Mouse (Mus musculus) ES-Bruce4 (cell line): Measurements from ENCODE around the gene Pgap3. TPM values are rescaled to one million over a fixed set of nuclear protein-coding genes. Genes with fewer than 3 reads are reported as not detected.

Experiments used
- H3K27ac ChIP-seq: 2 replicates; pipeline ENCODE4 v1.5.1; 2012; ENCODE audit warnings: low read length, inconsistent platforms; ENCODE audit not compliant: insufficient read depth
- H3K27me3 ChIP-seq: 2 replicates; pipeline ENCODE4 v1.6.1; 2012; ENCODE audit warnings: mild to moderate bottlenecking, low read length, inconsistent platforms; ENCODE audit not compliant: control insufficient read depth, poor library complexity, insufficient read depth, severe bottlenecking
- H3K36me3 ChIP-seq: 2 replicates; pipeline ENCODE4 v1.6.1; 2012; ENCODE audit warnings: inconsistent platforms, mild to moderate bottlenecking, low read length, moderate library complexity; ENCODE audit not compliant: control insufficient read depth, poor library complexity, insufficient read depth, severe bottlenecking
- H3K4me1 ChIP-seq: one replicate; pipeline ENCODE4 v1.8.1; 2011; ENCODE audit warnings: low read length; ENCODE audit not compliant: control insufficient read depth, insufficient read depth
- H3K4me3 ChIP-seq: 2 replicates; pipeline ENCODE4 v1.5.1; 2011; ENCODE audit warnings: low read depth, mild to moderate bottlenecking, low read length
- H3K9ac ChIP-seq: 2 replicates; pipeline ENCODE4 v1.6.1; 2012; ENCODE audit warnings: low read depth, mild to moderate bottlenecking, inconsistent platforms; ENCODE audit not compliant: poor library complexity, severe bottlenecking
- H3K9me3 ChIP-seq: replicated peaks from 2 replicates; pipeline ENCODE4 v1.6.1; 2012; ENCODE audit warnings: mild to moderate bottlenecking, low read length, inconsistent platforms; ENCODE audit not compliant: control insufficient read depth, poor library complexity, insufficient read depth, severe bottlenecking
- CTCF ChIP-seq: IDR thresholded peaks from one replicate; pipeline ENCODE4 v1.8.1; 2011; ENCODE audit warnings: low read depth, low read length
- EP300 ChIP-seq: IDR thresholded peaks from 2 replicates; pipeline ENCODE4 v1.6.1; 2011; ENCODE audit warnings: low read depth, low read length; ENCODE audit not compliant: insufficient read depth
- POLR2A ChIP-seq: IDR thresholded peaks from one replicate; pipeline ENCODE4 v1.8.1; 2011; ENCODE audit warnings: low read length; ENCODE audit not compliant: insufficient read depth
- polyA plus RNA-seq: library from polyadenylated mRNA; stranded (reverse); fragments of >200 nt; gene quantifications from 2 replicates; pipeline ENCODE4 v1.2.4, GENCODE M21; 2011; ENCODE audit warnings: low read depth; ENCODE audit not compliant: missing spikeins, insufficient read depth, insufficient read length

Pgap3 gene
- 4.5 and 5.0 TPM in 2 replicates for polyA plus RNA-seq

DNA sequence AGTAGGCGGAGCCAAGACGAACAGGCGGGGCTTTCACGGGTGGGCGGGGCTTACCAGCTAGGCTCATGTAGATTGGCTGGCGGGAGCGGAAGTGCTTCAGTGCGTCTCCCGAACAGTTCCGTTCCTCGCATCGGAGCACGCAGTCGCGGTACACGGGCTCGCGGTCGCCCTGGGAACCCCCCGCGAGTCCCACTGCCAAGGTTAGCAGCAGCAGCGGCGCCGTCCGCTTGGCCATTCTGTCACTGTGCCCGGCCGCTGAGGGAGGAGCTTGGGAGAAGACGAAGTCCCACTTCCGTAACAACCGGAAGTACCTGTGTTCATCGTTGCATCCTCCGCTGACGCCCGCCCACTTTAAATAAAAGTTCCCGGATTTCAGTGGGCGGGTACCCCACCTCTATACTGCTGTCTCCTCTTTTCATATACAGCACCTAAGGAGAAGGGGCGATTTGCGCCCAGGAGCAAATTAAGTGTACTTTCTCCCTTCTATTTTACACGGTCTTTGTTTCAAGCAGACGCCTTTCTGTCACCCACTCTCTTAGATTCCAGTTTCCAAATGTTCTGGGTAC lies at the start of gene Pgap3:
TSS of gene Pgap3 (minus strand) at position 330 of the 566 bp plus-strand sequence.
- Histone ChIP-seq H3K9ac (peak within 1 kb of the TSS; percentile 64), H3K36me3 (no peaks in the 10 kb centered on the region), H3K9me3 (no peaks in the 10 kb centered on the region), H3K4me3 (peak within 1 kb of the TSS; percentile 68), H3K27me3 (no peaks in the 10 kb centered on the region), H3K4me1 (no peaks in the 10 kb centered on the region), H3K27ac (peak within 1 kb of the TSS; percentile 59)
- TF ChIP-seq POLR2A (no peak), CTCF (no peak), EP300 (no peak)

DNA sequence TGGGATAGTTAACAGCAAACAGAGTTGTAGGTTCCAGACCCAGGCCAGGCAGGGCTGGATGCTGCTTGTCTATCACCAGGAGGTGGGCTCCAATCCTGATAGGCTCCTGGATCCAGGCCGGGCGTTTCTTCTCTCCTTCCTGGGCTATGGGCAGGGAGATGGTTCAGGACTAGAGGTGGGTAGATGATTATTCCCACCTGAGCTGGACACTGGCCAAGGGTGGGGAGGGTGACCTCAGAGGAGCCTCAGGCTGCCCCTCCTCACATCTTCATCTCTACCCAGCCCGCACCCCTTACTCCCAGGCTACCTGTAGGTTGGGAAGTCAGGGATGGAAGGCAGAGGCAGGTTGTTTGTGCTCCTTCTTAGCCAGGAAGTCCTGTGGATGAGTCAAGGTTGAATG lies 49.1 kb upstream of the Pgap3 start:
- Histone ChIP-seq H3K9ac (no peak overlapping the region), H3K27me3 (no peaks in the 10 kb centered on the region), H3K4me3 (peak overlapping the region; percentile 10; the same call in 1 of the 2 replicates)

GRCm38 (mm10) chr11:98448191-98448790 lies 48.0 kb upstream of the Pgap3 start:
- peak overlapping the region; percentile 84 for H3K27ac ChIP-seq
- no peaks in the 10 kb centered on the region for H3K9me3 ChIP-seq
- no peaks in the 10 kb centered on the region for H3K27me3 ChIP-seq
- 0 out of 2 replicates have a peak, but pooled peaks have one; percentile 26 for TF ChIP-seq EP300
- TF ChIP-seq POLR2A: no peak
- peaks cover 20% of the 10 kb centered on the region for H3K36me3 ChIP-seq
- H3K4me1 ChIP-seq: peaks cover 8% of the 10 kb centered on the region
- H3K9ac ChIP-seq: peak overlapping the region; percentile 89
- peak overlapping the region; percentile 79 for H3K4me3 ChIP-seq

More for the DNA sequence above, 49.1 kb upstream of the Pgap3 start:
- H3K27ac ChIP-seq: peak overlapping the region; percentile 75; the same call in 1 of the 2 replicates
- H3K36me3 ChIP-seq: peaks cover 28% of the 10 kb centered on the region
- peaks cover 8% of the 10 kb centered on the region for H3K4me1 ChIP-seq
- TF ChIP-seq CTCF (no peak), EP300 (0 out of 2 replicates have a peak, but pooled peaks have one; percentile 7)
- no peaks in the 10 kb centered on the region for H3K9me3 ChIP-seq

GRCm38 (mm10) chr11:98447475-98447834 lies 47.2 kb upstream of the Pgap3 start:
- H3K9me3 ChIP-seq: no peaks in the 10 kb centered on the region
- peaks cover 13% of the 10 kb centered on the region for H3K36me3 ChIP-seq
- H3K4me1 ChIP-seq: peaks cover 8% of the 10 kb centered on the region
- H3K27ac ChIP-seq: peak overlapping the region; percentile 84
- peak overlapping the region; percentile 89 for H3K9ac ChIP-seq
- no peaks in the 10 kb centered on the region for H3K27me3 ChIP-seq
- peak overlapping the region; percentile 79 for H3K4me3 ChIP-seq
- 0 out of 2 replicates have a peak, but pooled peaks have one; percentile 46 for TF ChIP-seq EP300
- TF ChIP-seq POLR2A: no peak
- TF ChIP-seq CTCF: no peak

- Histone ChIP-seq H3K36me3 (peaks cover 9% of the 10 kb centered on the region), H3K9me3 (no peaks in the 10 kb centered on the region), H3K4me3 (peak overlapping the region; percentile 79), H3K27me3 (no peaks in the 10 kb centered on the region), H3K27ac (peak overlapping the region; percentile 83), H3K4me1 (peaks cover 8% of the 10 kb centered on the region), H3K9ac (peak overlapping the region; percentile 89)
- TF ChIP-seq EP300 (0 out of 2 replicates have a peak, but pooled peaks have one; percentile 48), CTCF (no peak), POLR2A (peak; percentile 12)
These were observed 46.5 kb upstream of the Pgap3 start for GRCm38 (mm10) chr11:98446562-98447474.

DNA sequence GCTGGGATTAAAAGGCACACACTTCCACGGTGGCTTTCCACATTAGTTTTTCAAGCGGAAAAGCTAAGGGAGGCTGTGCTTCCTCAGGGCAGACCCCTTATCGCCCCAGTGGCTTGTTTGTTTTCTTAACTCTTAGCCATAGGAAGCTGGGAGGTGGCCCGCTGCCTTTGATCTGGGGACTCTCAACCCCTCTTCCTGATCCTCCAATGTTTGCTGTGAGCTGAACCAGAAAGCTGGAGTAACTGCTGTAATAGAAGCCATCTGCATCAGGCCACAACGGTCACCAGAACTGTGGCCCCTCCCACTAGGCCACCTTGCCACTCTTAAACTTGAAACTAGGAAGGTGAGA lies 45.9 kb upstream of the Pgap3 start, which contains the start of gene Grb7:
TSS of gene Grb7 (plus strand) at position 182 of the 349 bp plus-strand sequence.
- Histone ChIP-seq H3K4me1 (peaks cover 8% of the 10 kb centered on the region), H3K4me3 (peak within 1 kb of the TSS; percentile 79), H3K9ac (peak within 1 kb of the TSS; percentile 89), H3K36me3 (0 out of 2 replicates have a peak, but pooled peaks cover 4% of the 10 kb centered on the region), H3K9me3 (no peaks in the 10 kb centered on the region), H3K27me3 (no peaks in the 10 kb centered on the region), H3K27ac (peak within 1 kb of the TSS; percentile 83)
- TF ChIP-seq EP300 (no peak), CTCF (no peak), POLR2A (no peak)
